Mouse (Mus musculus) regulatory T cell (primary cell): ENCODE measurements at regions not wholly inside any gene's neighbourhood (a gene's known extent, or its start where the extent isn't known, plus 50 kb on each side); places are given as distances from the start of the nearest gene placed in this dataset.
"Not testable (repeated sequence)": the region's sequence is repeated elsewhere in the genome, so short reads cannot be mapped to it uniquely, and the experiment has no call there.

Source experiments
- in situ Hi-C: fragments of 300-600 bp; cut with MboI, MseI; formaldehyde crosslinking; loops from one replicate; pipeline ENCODE4 v1.15.1; 2025; ENCODE audit warnings: high pct_unique_total_duplicates

GRCm38 (mm10) chr16:86209319-86209718 lies 307.7 kb upstream of the Adamts5 start:
- in situ Hi-C loops = no loop called here

GRCm38 (mm10) chr16:86189874-86190273 lies 288.2 kb upstream of the Adamts5 start:
- in situ Hi-C loops = no loop called here

DNA sequence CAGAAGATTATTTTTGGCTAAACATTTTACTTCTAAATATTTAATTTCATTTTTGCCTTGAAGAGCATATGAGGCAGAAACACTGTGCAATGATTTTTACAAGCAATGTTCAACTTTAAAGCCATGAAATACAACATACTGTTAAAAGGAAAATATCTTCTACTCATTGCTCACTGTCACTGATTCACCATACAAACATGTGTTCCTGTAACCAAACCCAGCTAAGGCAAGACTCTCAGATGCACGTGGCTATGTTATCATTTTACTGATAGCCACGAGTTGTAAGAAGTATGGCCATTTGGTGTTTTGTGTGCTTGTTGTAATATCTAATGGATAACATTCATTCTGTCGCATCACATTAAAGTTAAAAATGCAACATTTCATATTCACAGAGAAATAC lies 287.3 kb upstream of the Adamts5 start:
- in situ Hi-C loops = no loop called here

- in situ Hi-C loops = not testable (repeated sequence)
Observed at GRCm38 (mm10) chr16:86187609-86188008, 286.0 kb upstream of the Adamts5 start.

DNA sequence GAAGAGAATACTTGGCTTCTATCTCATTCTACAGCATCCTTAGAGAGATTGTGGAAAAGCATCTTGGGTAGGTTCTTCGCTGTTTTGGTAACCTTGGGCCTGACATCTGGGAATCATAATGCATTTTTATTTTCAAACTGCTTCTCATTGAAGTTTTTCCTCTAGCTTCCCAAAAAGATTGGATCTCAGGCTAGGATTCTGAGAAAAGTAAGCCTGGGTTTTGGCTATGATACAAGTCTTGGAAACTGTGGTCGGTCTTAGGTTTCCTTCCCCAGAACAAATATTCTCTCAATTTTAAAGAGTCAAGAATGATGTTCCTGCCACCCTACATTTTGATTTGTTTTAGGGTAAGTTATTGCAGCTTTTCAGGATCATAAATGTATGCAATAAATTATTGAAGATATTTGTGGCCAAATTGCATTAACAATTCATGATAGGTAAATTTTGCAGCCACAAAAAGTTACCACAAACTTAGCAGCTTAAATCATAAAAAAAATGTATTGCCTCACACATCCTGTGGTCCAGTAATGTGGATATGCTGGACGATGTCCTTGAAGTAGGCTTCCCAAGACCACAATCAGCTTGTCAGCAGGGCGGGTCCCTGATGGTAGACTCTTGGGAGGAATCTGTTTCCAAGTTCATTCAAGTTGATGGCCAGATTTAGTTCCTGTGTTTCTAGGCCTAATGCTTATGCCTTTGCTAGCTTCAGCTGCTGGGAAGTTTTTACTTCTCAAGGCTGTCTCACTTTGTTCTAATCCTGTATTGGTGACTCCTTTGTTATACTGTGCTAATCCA lies 257.6 kb upstream of the Adamts5 start:
- in situ Hi-C loops = loop anchor here (10.0 kb wide), 1 partner anchor 476 kb away; no protein-coding TSS in a partner anchor

DNA sequence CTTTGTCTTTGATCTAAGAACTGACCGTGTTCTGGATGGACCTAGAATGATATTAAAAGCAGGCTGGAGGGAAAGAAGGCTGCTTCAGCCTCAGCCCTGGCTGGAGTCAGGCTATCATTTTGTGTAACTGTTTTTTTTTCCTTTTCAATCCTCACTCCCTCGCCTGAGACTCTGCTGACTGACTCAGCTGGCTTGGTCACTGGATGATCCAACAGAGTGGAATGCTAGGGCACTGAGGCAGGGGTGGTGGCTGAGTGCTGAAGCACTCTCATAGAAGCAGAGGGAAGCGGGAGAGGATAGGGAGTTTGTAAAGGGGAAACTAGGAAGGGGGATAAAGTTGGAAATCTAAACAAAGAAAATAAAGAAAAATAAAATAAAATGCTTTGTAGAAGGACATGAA lies 236.5 kb upstream of the Adamts5 start:
- in situ Hi-C loops = no loop called here

GRCm38 (mm10) chr16:86136169-86136568 lies 234.5 kb upstream of the Adamts5 start:
- in situ Hi-C loops = no loop called here

- in situ Hi-C loops = no loop called here
Observed at GRCm38 (mm10) chr16:86127391-86127790, 225.8 kb upstream of the Adamts5 start.

GRCm38 (mm10) chr16:86124182-86124581 lies 222.6 kb upstream of the Adamts5 start:
- in situ Hi-C loops = no loop called here

- in situ Hi-C loops = no loop called here
Observed at GRCm38 (mm10) chr16:86122936-86123335, 221.3 kb upstream of the Adamts5 start.

DNA sequence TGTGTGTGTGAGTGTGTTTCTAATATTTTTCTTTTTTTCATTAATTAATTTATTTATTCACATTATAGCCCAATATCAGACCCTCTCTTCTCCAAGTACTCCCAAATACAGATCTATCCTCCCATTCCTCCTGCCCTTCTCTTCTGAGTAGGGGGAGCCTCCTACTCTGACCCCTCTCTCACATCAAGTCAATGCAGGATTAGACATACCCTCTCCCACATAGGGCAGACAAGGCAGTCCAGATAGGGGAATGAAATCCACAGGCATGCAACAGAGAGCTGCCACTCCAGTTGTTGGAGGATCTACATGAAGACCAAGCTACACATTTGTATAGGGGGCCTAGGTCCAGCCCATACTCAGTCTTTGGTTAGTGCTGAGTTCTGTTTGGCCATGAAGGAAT lies 216.3 kb upstream of the Adamts5 start:
- in situ Hi-C loops = no loop called here

DNA sequence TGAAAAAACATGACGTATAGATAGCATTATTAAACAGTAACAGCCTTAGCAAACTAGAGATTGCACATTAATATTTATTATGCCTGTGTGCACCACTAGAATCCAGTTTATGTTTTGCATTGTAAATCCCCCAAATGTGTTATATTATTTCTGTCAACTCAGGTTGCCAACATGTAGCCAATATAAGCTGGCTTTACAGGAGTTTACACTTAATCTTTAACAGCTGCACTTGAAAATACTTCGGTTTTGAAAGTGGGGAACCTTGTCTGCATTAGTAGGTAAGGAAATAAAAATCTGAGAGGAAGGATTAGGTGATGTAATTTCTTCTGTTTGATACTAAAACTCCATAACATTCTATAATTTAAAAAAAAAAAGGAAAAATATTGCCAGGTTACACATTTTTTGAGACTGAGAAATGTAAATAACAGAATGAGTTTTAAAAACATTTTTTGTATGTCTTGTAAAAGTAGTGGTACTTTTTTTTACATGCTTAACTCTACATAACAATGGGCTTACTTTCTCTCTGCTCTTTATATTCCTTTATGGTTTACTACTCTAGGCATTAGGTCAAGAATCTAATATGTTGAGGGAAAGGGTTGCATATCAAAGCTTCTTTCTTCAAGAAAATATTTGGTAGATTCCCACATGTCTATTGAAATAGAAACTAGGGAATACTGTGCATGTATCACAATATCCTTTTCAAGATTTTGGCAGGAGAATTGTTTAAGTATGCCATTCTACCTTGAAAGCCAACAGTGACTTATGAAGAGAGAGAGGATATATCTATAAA lies 214.2 kb upstream of the Adamts5 start:
- in situ Hi-C loops = no loop called here

DNA sequence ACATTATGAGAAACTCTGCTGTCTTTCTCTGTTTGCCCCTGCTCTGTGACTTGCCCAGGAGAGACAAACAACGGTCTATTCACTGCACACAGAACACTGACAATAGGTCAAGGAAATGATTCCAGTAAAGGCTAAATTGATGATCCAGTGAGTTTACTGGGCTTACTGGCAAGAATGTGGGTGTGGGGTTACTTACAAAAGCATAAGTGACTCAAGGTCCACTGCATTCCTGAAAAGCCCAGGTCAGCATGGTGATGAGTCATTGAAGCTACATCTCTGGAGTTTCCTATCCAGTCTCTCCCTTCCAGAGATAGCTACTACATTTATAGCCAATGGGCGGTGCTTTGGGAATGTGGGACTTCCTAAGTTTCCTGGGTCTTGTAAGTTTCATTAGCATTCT lies 192.8 kb upstream of the Adamts5 start:
- in situ Hi-C loops = no loop called here

GRCm38 (mm10) chr16:86090175-86090574 lies 188.5 kb upstream of the Adamts5 start:
- in situ Hi-C loops = no loop called here

- in situ Hi-C loops = no loop called here
Observed at GRCm38 (mm10) chr16:86087421-86087820, 185.8 kb upstream of the Adamts5 start.

DNA sequence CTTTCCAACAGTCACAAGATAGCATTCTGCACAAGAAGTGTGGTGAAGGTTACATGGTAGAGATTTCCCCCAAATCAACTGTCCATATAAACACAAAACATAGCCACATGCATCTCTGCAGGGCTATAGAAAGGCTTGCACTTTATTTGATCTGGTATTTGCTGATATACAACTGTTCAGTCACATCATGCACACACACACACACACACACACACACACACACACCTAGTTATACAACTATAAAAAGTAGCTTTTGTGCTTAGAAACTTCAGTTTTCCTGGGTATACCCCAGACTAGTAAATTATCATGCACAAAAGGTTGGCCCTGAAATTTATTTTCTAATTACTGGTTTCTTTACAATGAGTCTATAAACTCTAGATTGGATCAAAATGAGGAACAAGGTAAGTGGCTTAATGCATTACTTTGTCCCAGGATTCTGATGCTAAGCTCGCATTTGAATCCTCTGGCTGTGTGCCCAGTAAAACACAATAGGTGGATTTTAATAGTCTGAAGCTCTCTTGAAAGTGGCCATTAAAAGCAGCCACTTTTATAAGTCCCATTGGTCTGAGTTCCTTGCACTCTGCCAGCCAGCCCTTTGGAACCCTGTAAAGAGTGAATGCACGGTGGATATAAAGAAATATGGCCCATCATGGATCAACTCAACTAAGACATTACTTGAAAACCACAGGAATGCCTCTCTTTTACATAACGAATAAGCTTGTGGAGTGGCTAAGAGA lies 166.2 kb upstream of the Adamts5 start:
- in situ Hi-C loops = loop anchor here (5.0 kb wide), 1 partner anchor 40 kb away; no protein-coding TSS in a partner anchor

GRCm38 (mm10) chr16:86060087-86060486 lies 158.5 kb upstream of the Adamts5 start:
- in situ Hi-C loops = no loop called here

DNA sequence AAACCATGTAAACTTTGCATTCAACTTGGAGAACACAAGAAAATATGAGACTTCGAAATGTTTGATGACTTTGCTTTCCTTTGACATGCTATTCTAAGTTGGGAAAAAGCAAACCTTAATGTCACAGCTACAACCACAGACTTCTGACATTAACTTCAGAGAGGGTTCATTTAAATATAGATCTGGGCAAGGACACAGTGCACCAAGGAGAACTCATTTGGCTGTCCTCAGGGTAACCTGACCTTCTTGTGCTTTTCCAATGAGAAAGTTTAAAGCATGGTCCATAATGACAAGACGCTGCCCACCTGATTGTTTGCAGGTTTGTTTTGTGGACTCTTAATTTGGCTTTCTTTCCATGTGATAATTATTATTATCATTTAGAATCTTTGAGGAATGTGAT lies 143.1 kb upstream of the Adamts5 start:
- in situ Hi-C loops = no loop called here

DNA sequence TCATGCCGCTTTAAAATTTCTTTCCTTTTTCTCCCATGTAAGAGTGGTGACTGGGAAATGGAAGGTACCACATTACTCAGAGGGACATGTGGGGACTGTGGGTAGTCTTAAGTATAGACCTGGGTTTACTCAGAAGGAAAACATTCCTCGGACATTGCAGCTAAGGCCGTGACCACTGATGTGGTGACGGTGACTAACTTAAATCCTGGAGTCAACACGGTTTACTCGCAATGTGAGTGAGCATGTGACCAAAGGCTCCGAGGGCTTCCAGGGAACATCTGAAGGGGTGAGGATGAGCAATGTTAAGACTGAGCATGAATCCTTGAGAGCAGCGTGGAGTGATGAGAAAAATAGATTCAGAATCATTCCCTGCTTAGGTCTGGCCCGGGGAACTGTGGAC lies 133.1 kb upstream of the Adamts5 start:
- in situ Hi-C loops = no loop called here

- in situ Hi-C loops = no loop called here
Observed at GRCm38 (mm10) chr16:86027700-86028099, 126.1 kb upstream of the Adamts5 start.

DNA sequence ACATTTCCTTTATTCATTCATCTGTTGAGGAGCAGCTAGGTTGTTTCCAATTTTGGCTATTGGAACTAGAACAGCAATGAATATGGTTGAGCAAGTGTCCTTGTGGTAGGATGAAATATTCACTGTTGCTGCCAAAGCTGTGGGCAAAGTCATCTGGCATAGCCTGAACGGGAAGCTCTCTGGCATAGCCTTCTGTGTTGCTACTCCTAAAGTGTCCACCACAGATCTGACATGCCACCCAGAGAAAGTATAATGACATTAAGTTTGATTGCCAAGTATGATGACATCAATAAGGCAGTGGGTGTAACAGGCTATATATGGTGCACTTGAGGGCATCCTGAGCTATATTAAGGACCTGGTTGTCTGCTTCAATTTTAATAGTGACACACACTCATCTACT lies 113.7 kb upstream of the Adamts5 start:
- in situ Hi-C loops = no loop called here

DNA sequence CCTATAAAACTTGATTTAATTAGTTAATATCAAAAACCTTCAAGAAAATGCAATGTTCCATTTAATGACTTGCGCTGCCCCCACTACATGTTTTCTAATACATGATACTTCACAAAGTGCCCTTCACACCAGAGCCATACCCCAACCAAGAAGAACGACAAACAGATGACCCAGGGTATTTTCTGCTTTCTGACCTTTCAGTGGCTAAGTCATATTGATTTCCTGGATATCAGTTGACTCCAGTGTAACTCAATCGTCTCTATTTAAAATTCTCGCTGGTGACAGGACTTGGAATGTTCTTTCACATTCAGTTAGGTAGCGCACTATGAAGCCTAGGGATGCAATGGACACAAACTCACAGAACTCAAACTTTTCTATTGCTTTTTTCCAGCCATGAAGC lies 109.4 kb upstream of the Adamts5 start:
- in situ Hi-C loops = no loop called here
